Mouse (Mus musculus) liver, embryonic 14.5 days (tissue): ENCODE measurements around the gene Usp42. TPM values are rescaled to one million over a fixed set of nuclear protein-coding genes. Genes with fewer than 3 reads are reported as not detected.

Experiments used
- ATAC-seq: fragments of 200-750 bp; cut with Nextera tagmentation; 2 replicates; pipeline ENCODE4 v1.8.0; 2017; ENCODE audit warnings: moderate number of reproducible peaks, mild to moderate bottlenecking, moderate library complexity; ENCODE audit not compliant: insufficient read depth
- DNase-seq, 3 experiments: peaks; one replicate each; pipeline ENCODE4 v3.0.0-alpha.2; 2012 to 2013; ENCODE audit warnings: low read depth in 3 of 3, low spot score in 3 of 3
- H3K27ac ChIP-seq: fragments of 300-500 bp; sonication (generic); 2 replicates; pipeline ENCODE4 v1.5.1; 2014; ENCODE audit warnings: moderate library complexity, mild to moderate bottlenecking, control low read depth, inconsistent platforms
- H3K27me3 ChIP-seq: fragments of 300-500 bp; sonication (generic); 2 replicates; pipeline ENCODE4 v1.6.1; 2014; ENCODE audit warnings: mild to moderate bottlenecking, low read length, moderate library complexity; ENCODE audit not compliant: control insufficient read depth, insufficient read depth
- H3K36me3 ChIP-seq: fragments of 300-500 bp; sonication (generic); replicated peaks from 2 replicates; pipeline ENCODE4 v1.6.1; 2014; ENCODE audit warnings: low read depth; ENCODE audit not compliant: control insufficient read depth, insufficient read depth
- H3K4me1 ChIP-seq, 2 experiments: fragments of 200-500 bp in 1 of 2; fragments of 300-500 bp in 1 of 2; sonication (generic) in 1 of 2; replicated peaks; 2 replicates each; pipeline ENCODE4 v1.6.1; 2012 to 2014; ENCODE audit warnings: antibody characterized with exemption in 1 of 2, inconsistent platforms in 1 of 2, low read length in 1 of 2; ENCODE audit not compliant: control insufficient read depth in 2 of 2, insufficient read depth in 2 of 2
- H3K4me2 ChIP-seq: fragments of 300-500 bp; sonication (generic); 2 replicates; pipeline ENCODE4 v1.6.1; 2014; ENCODE audit warnings: low read depth, mild to moderate bottlenecking, control low read depth, moderate library complexity
- H3K4me3 ChIP-seq, 2 experiments: fragments of 200-500 bp in 1 of 2; fragments of 300-500 bp in 1 of 2; sonication (generic) in 1 of 2; 2 replicates each; pipeline ENCODE4 v1.5.1; 2012 to 2014; ENCODE audit warnings: low read depth in 2 of 2, low read length in 2 of 2, mild to moderate bottlenecking in 2 of 2, control low read depth in 1 of 2, inconsistent platforms in 1 of 2, moderate library complexity in 1 of 2; ENCODE audit not compliant: insufficient read depth in 1 of 2
- H3K9ac ChIP-seq: fragments of 300-500 bp; sonication (generic); replicated peaks from 2 replicates; pipeline ENCODE4 v1.6.1; 2014; ENCODE audit warnings: mild to moderate bottlenecking, control low read depth, moderate library complexity
- H3K9me3 ChIP-seq: fragments of 300-500 bp; sonication (generic); 2 replicates; pipeline ENCODE4 v1.6.1; 2016; ENCODE audit warnings: low read length, mixed read lengths; ENCODE audit not compliant: control insufficient read depth
- CTCF ChIP-seq: IDR thresholded peaks from 2 replicates; pipeline ENCODE4 v1.5.1; 2016; ENCODE audit warnings: antibody characterized with exemption, low read depth, control low read depth
- EP300 ChIP-seq: IDR thresholded peaks from 2 replicates; pipeline ENCODE4 v1.6.1; 2016; ENCODE audit warnings: antibody characterized with exemption, low read depth
- WGBS: fragments of 180-500 bp; shearing (Covaris S2); extraction: QIAGEN DNeasy Blood & Tissue Kit; methylation state at CpG from one replicate; pipeline ENCODE4 v1.1.7; 2014; ENCODE audit not compliant: insufficient replicate concordance; 5-methylcytosine and 5-hydroxymethylcytosine counted together
- polyA plus RNA-seq, 2 experiments: library from polyadenylated mRNA; depleted of rRNA in 1 of 2; stranded (reverse) in 1 of 2; unstranded in 1 of 2; fragments of >200 nt; fragmentation: Nextera tagmentation in 1 of 2; extraction: Ambion mirVana in 1 of 2; gene quantifications; 2 replicates each; pipeline versions ENCODE4 v1.2.1 to v1.2.3; 2012 to 2014

Gene Usp42
- polyA plus RNA-seq, 2 experiments = 1.7 to 2.5 TPM

DNA sequence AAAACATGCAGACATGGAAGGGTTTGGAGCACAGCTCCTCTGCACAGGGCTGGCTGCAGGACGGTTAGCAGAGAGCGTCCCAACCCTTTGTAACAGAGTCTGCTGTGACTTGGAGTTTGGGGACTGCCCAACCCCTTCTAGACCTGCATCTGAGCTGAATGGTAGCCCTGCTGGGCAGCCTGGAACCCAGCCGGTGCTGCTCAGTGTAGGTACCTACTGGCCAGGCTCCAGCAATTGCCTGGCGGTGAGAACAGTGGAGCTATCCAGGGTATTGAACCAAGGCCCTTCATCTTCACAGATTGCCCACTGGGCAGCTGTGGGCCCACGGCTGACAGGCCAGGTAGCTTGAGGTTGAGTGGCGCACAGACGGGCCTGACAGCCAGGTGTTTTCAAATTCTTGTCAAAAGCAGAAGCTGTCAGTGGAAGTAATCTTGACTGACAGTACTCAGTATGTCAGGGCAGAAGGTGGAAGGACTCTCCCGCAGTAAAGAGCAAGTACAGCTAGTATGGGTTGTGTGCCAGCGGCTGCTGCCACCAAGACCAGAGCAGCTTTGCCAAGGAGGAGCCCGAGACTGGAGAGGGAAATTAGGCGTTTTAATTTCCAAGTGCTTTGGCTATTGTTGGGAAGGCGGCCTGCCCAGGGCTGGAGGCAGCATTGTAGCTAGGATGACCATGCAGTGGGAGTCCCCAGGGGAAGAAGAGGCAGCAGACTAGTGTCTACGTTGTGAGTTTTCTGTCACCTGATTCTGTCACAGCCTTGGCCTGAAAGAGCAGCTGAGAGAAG lies 27.0 kb downstream of the Usp42 start:
- H3K4me1 ChIP-seq = peaks cover 15 to 20% of the 10 kb centered on the region in 2 experiments
- H3K4me2 ChIP-seq = no peak overlapping the region
- peak overlapping the region; percentile 29; the same call in 1 of the 2 replicates for H3K27ac ChIP-seq

DNA sequence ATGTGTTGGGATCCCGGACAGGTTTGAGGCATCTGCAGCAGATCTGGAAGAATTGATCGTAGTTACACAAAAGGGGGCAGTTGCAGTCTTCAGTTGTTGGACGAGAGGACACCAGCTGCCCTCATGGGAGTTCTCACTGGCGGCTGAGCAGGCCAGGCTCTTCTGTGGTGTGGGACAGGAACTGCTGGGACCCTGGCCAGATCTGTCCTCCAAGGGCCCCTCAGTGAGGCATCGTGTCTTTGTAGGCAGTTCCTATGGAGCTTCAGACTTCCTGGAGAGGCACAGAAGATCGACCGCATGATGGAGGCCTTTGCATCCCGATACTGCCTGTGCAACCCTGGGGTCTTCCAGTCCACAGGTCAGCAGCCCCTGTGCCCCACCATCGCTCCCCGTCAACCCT lies 31.0 kb downstream of the Usp42 start:
- H3K4me1 ChIP-seq = peaks cover 41 to 48% of the 10 kb centered on the region in 2 experiments
- peak overlapping the region; percentile 76 for H3K27ac ChIP-seq
- DNase-seq (no peak), ATAC-seq (no peak)
- H3K9ac ChIP-seq = peak overlapping the region; percentile 46; the same call in 1 of the 2 replicates
- no peak for TF ChIP-seq EP300
- TF ChIP-seq CTCF = no peak
- H3K27me3 ChIP-seq = no peaks in the 10 kb centered on the region
- peaks cover 64% of the 10 kb centered on the region for H3K36me3 ChIP-seq
- 88% methylated on average over 10 of the region's 10 CpGs for WGBS
- no peaks in the 10 kb centered on the region for H3K9me3 ChIP-seq
- peak overlapping the region; percentile 66 for H3K4me2 ChIP-seq
- no peak overlapping the region for H3K4me3 ChIP-seq

More for the DNA sequence above, 27.0 kb downstream of the Usp42 start:
- no peak for TF ChIP-seq CTCF
- Histone ChIP-seq H3K27me3 (no peaks in the 10 kb centered on the region), H3K4me3 (no peak overlapping the region), H3K36me3 (peaks cover 71% of the 10 kb centered on the region), H3K9ac (peak overlapping the region; percentile 18; the same call in 1 of the 2 replicates), H3K9me3 (no peaks in the 10 kb centered on the region)
- DNase-seq (no peak), ATAC-seq (no peak)
- 78% methylated on average over 13 of the region's 13 CpGs for WGBS

DNA sequence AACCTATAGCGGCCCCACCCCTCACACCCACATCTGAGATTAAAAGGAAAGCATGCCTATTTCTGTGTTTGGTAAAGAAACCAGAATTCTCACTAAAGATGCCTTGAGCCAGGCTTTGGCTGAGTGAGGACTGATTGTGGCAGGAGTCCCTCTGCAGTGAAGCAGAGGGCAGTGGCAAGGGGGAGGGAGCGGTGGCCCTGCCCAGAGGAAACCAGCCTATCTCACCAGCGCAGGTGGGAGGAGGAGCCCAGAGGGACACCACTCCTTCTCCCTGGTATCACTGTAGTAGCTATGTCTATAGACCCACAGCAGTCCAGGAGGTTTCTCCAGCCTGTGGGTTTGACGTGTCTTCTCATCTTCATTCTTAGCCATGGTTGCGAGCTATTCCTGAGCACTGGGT lies 31.8 kb downstream of the Usp42 start:
- peak overlapping the region; percentile 91 for H3K27ac ChIP-seq
- DNase-seq = peak; percentile 83 to 90 (median 87)
- 26% methylated on average over 5 of the region's 5 CpGs for WGBS
- H3K9me3 ChIP-seq = no peaks in the 10 kb centered on the region
- TF ChIP-seq CTCF = peak; percentile 50
- TF ChIP-seq EP300 = peak; percentile 82
- H3K27me3 ChIP-seq = no peaks in the 10 kb centered on the region
- peaks cover 65% of the 10 kb centered on the region for H3K36me3 ChIP-seq
- peak overlapping the region; percentile 47 for H3K9ac ChIP-seq
- H3K4me3 ChIP-seq = peak overlapping the region; percentile 19 to 30
- peak; percentile 100 for ATAC-seq
- H3K4me2 ChIP-seq = peak overlapping the region; percentile 66
- peaks cover 37 to 40% of the 10 kb centered on the region in 2 experiments for H3K4me1 ChIP-seq

DNA sequence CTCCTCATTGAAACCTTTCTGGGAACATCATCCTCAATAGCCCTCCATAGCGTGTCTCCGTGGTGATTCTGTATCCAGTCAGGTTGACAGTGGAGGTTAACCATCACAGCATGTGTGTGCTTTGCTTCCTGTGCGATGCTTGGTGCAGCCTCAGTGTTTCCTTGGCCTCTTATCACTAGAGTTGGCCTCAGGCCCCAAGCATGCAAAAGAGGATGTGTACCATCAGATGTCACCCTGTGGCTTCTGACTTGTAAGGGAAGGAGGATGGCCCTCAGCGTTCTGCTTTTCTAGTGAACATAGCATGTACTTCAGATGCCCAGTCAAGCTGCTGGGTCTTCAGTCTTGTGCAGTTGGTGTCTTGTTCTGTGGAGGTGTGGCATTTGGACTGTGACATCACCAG lies 33.6 kb downstream of the Usp42 start:
- Histone ChIP-seq H3K9ac (no peak overlapping the region), H3K27ac (no peak overlapping the region; the same call in 1 of the 2 replicates)

DNA sequence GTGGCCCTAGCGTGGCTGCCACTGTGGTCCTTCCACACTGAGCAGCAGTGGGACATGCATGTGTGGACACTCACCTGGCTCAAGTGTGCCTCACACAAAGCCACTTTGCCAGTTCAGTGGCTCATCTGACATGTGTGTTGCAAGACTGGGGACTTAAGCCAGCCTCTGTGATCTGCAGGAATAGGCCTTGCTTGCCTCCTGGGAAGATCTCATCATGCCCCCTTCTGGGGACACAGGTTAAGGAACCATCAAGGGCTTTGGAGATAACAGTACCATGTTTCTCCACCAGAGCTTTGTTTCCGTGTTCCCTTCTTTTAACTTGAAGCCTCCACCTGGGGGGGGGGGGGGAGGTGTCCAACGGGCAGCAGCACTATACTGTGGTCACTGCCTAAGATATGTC lies 35.8 kb downstream of the Usp42 start:
- Histone ChIP-seq H3K4me3 (no peak overlapping the region), H3K27ac (no peak overlapping the region), H3K36me3 (peaks cover 58% of the 10 kb centered on the region), H3K27me3 (no peaks in the 10 kb centered on the region), H3K9ac (no peak overlapping the region), H3K4me1 (peaks cover 37 to 40% of the 10 kb centered on the region in 2 experiments), H3K9me3 (no peaks in the 10 kb centered on the region), H3K4me2 (no peak overlapping the region)
- no peak for DNase-seq
- WGBS = 62% methylated on average over 3 of the region's 3 CpGs
- ATAC-seq = no peak
- peak; percentile 52 for TF ChIP-seq CTCF
- no peak for TF ChIP-seq EP300

More for the DNA sequence above, 33.6 kb downstream of the Usp42 start:
- TF ChIP-seq EP300 (no peak), CTCF (no peak)
- H3K4me1 ChIP-seq = peaks cover 37 to 40% of the 10 kb centered on the region in 2 experiments
- ATAC-seq (no peak), DNase-seq (no peak)
- peaks cover 63% of the 10 kb centered on the region for H3K36me3 ChIP-seq
- no peaks in the 10 kb centered on the region for H3K9me3 ChIP-seq
- WGBS = 25% methylated on average over 4 of the region's 4 CpGs
- H3K4me2 ChIP-seq = no peak overlapping the region
- H3K27me3 ChIP-seq = no peaks in the 10 kb centered on the region
- H3K4me3 ChIP-seq = no peak overlapping the region
